Mouse (Mus musculus) telencephalon, adult 2 months (tissue): ENCODE results near the gene Gm17657.

ENCODE experiments used
- DNase-seq: peaks from one replicate; pipeline ENCODE4 v3.0.0-alpha.2; 2011; ENCODE audit warnings: low read depth, low spot score

Gm17657 gene

DNA sequence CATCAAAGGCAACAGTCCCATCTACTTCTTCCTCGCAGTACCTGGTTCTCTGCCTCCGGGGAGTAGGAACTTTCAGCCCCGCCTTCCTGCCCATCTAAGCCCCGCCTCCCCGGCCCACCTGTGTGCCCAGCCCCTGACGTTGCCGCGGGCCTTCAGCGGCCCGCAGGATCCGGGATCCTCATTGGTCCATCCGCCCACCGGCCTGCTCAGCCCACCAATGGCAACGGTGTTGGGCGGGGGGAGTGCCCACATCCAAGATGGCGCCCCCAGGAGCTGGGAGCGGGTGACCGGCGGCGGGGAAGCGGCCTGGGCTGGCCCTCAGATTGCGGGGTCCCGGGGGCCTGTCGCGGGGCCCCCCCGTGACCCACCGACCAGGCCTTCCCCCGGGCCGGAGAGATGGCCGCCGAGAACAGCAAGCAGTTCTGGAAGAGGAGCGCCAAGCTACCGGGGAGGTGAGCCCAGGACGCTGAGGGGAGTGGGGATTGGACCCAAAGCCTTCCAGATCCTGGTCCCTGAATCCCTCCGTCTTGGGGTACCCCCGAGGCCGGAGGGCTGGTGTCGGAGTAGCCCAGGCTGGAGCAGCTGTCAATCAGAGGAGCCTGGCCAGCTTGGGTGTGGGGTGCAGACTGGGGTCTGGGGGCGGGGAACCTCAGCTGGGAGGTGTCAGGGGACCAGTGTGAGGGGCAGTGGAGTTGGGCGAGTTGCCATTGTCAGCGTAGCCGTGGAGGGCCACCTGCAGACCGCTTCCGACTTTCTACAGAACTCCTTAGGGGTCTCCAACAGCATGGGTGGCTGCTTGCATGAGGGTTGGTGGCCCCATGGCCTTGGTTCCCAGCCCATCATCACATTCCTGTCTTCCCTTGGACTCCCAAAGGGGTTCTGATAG lies at the start of gene Gm17657, which contains the start of gene Tbc1d22b:
Gene Gm17657, minus strand, starts transcription at position 96 of the 886 bp plus-strand sequence.
Gene Tbc1d22b, plus strand, starts transcription at position 243 of the 886 bp plus-strand sequence.
- peak; percentile 90 for DNase-seq

DNA sequence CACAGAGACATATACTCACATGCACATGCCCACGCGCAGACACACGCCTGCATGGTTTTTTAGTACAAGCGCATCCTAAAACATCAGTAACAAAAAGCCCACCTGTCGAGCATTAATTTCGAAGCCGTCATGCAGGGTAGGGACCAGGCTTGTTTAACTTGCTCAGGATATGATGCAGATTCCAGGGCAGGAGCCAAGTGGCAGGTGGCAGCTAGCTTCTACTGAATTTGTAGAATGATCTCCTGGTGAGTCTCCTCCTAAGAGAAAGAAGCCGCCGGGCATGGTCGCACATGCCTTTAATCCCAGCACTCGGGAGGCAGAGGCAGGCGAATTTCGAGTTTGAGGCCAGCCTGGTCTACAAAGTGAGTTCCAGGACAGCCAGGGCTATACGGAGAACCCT lies 49.6 kb upstream of the Gm17657 start:
- DNase-seq: no peak

DNA sequence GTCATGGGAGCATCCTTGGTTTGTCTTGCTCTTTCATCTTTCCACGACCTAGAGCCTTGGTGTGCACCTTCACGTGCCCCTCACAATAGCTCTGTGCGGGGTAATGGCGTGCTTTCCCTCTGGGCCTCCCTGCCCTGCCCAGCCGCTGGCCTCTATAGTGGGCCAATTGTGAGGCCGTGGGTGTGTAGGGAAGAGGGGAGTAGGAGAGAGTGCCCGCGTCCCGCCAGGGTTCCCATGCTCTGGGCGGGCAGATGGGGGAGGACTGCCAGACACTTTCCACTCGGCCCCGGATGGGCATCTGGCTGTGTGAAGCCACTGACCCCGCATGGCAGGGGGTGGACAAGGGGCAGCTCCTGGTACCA lies 47.3 kb upstream of the Gm17657 start:
- no peak for DNase-seq

DNA sequence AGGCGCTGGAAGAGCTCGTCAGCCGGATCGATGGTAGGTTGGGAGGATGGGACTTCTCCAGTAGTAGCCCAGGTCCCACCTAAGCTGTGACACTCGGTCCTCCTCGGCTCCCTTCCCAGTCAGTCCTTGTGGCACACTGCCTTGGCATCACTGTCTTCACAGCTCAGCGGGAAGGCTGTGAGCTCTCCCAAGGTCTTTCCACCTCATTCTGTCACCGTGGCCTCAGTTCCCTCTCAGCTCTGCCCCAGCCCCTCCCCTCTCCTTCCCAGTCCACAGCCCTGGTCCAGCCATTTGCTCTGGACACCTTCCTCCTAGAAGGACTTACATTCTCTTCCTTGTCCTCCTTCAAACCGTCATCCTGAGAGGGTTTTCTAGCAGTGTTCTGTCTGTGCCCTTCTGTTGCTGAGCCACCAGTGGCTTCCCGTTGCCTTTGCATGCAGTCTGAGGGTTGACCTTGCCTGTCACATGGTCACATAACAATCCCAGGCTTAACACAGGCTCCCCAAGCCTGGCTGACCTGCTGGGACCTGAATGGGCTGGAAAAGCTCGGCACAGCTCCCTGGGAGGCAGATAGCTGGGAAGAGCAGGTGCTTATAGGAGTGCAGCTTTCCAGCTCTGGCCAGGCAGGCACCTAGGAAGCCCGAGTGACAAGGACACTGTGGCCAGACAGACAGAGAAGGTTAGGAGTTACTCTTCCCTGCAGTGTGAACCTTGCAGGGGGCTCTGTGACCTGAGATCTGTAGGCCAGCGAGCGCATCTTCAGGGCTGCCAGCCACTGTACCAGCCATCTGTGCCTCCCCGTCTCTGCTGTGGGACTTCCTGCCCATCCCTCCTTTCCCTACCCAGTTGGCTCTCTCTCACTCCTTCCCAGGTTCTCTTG lies 46.7 kb upstream of the Gm17657 start:
- no peak for DNase-seq

DNA sequence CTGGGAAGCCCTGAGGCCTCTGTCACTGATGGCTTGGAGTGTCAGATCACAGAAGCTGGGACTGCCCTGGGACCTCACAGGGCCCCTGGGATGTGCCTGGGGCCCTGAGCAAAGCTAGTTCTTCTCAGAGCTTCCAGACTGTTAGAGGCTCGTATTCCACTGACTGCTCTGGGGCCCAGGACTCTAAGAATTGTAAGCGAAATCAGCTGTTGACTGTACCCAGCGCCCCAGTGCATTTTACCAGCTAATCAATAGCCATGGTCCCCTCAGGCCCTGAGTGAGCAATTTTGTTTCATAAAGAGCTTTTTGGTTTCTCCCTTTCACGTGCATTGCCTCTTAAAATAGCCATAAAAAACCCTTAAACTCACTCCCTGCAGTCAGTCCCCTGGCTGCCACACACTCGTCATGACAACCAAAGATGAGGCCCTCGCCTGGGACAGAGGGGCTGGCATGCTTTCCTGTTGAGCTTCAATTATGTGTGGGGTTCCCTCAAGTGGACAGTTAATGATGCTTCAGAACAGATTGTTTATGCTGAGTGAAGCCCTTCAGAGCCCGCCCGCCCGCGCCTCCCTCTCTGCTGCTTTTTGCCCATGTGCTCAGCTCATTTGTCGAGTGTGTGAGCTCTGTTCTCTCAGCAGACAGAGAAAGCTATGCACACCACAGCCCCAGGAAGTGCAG lies 39.9 kb upstream of the Gm17657 start:
- DNase-seq: no peak

DNA sequence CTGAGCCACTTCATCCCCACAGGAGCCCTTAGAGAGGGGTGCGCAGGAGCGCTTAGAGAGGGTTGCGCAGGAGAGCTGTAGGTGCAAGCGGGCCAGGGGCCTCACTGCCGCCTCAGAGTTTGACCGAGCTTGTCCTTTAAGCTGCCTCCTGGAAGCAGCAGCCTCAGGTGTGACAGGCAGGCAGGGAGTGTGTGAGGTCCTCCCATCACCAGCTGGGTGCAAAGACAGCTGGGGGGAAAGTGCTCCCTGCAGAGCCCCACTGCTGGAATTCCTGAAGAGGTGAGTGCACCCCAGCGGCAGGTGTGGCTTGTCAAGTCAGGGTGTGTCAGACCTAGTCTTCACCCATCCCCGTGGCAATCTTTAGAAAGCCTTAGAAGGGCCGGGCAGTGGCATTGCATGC lies 37.5 kb upstream of the Gm17657 start:
- DNase-seq: no peak

DNA sequence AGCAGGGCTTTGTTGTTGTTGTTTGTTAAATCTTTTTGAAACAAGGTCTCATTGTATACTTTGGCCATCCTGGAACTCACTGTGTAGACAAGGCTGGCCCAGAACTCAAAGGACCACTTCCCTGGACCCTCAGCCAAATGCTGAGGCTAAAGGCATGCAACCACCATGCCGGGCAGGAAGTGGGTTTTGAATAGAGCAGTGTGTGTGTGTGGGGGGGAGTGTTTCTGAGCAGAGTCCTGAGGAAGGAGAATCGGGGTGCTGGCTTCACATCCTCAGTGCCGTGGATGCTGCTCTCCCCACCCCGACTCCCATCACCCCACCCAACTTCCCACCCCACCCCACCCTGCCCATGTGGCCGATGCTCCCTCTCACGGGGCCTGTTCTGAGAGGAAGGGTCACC lies 36.0 kb upstream of the Gm17657 start:
- no peak for DNase-seq

DNA sequence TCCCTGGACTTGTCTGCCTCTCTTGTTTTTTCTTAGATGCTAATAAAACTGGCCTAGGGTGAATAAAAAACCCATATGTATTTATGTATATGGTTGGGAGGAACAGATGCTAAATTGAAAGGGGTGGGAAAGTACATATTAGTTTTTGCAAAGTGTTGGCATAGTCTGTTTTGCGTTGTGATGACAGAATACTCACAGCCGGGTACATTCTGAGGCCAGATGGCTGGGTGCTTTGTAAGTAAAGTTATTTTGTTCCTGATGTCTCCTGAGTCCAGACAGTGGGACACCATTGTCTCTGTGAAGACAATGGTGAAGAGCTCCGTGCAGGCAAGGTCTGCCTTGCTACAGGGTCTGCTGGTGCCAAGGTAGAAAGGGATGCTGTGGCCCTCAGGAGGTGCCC lies 35.3 kb upstream of the Gm17657 start:
- peak; percentile 33 for DNase-seq

DNA sequence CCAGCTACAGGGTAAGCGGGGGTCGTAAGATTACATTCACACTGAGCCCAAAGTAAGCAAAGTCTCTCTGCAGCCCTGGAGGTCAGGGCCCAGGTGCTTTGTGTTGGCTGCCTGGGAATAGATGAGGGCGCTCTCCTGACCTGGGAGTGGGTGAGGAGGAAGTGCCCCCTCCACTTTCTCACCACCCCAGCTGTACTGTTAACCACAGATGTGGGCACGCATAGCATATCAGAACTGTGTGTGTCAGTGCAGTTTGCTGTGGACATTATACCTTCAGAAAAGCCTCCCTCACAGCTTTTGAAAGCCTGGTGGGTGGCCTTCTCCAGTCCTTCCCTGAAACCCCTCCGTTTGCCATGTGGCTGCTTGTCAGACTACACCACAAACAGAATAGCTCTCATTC lies 34.9 kb upstream of the Gm17657 start:
- DNase-seq: no peak

DNA sequence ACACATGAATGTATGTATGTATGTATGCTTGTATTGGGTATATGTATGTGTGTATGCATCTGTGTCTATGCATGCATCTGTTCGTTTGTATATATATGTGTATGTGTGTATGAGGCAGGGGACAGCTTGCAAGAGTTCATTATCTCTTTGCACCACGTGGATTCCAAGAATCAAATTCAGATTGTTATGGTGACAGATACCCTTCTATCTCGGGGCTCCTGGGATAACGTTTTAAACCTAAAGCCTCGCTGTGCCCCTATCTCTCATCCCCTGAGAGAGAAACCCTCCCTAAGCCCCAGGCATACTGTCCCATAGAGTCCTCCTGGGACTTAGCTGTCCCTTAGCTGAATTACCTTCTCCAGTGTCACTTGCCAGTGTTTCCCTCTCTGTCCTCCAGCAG lies 34.1 kb upstream of the Gm17657 start:
- DNase-seq: no peak

DNA sequence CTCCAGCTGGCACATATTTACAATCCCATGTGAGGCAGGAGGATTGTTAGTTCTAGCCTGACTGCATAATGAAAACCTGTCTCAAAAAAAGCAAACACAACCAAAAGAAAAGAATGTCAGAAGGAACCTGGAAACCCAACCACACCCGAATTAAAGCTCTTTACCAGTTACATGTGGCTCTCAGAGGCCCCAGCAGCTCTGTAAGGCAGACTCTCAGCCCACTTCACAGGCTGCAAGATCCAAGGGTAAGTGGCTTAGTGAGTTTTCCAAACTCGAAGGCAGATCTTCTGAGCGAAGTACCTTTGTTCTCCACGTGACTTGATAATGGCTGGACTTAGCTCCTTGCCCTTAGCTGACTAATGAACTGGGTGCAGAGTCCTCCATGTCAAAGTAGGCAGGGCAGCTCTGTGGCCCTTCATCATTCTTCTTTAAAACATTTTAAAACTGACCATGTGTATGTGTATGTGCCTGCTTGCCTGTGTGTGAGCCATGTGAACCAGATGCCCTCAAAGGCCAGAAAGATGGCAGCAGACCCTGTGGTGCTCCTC lies 30.2 kb upstream of the Gm17657 start:
- no peak for DNase-seq

DNA sequence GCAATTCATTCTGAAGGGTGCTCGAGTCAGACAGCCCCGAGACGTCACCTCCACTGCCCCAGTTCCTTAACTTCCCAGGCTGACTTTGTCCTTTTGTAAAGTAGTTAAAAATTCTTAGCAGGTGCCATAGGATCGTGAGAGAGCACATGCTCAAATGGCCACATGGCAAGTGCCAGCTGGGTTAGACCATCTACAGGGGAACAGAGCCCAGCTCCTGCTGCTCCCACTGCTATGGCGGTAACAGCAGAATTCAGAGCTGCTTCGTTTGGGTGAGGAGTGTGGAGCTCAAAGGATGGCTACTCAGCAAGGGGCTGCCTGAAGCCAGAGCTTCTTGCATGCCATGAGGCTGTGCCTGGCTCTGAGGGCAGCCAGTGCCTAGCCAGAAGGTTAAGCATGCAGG lies 20.4 kb upstream of the Gm17657 start:
- no peak for DNase-seq

DNA sequence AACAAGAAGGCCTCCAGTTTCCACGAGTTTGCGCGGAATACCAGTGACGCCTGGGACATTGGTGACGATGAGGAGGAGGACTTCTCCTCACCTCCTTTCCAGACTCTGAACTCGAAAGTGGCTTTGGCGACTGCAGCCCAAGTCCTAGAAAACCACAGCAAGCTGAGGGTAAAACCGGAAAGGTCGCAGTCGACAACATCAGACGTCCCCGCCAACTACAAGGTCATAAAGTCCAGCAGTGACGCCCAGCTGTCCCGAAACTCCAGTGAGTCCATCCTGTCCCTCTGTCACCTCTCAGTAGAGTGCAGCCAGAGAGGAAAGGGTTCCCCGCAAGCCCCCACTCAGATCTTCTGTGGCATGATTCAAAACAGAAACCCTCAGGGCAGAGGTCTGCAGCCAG lies 19.0 kb upstream of the Gm17657 start:
- no peak for DNase-seq

DNA sequence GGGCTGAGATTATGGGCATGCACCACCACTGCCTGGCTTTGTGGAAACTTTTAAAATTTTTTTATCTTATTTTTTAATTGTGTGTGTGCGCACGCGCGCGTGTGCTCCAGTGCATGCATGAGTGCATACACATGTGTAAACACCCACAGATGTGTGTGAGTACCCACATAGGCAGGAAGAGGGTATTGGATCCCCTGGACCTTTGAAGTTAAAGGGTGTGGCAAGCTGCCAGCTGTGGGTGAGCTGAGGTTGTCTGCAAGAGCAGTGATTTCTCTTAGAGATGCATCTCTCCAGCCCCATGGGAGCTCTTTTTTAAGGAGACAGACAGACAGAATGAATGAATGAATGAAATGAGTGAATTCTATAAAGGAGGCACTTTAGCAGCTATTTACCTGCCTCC lies 16.1 kb upstream of the Gm17657 start:
- no peak for DNase-seq

DNA sequence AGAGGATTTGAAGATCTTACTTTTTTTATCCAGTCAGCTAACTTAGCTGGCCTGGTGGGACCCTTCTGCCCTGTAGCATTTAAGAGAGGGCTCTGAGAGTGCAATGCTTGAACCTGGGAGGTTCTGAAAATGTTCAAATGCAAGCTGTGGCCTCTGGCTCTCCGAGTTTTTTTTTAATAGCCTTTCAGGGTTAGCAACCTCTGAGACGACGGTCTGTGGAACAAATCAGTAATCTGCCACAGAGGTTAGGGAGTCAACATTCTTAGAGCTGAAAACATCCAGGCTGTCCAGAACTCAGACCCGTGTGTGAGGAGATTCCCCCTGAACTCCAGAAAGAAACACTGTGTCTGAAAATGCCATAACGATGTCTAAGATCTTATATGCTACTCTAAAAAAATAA lies 9.0 kb upstream of the Gm17657 start:
- DNase-seq: no peak

DNA sequence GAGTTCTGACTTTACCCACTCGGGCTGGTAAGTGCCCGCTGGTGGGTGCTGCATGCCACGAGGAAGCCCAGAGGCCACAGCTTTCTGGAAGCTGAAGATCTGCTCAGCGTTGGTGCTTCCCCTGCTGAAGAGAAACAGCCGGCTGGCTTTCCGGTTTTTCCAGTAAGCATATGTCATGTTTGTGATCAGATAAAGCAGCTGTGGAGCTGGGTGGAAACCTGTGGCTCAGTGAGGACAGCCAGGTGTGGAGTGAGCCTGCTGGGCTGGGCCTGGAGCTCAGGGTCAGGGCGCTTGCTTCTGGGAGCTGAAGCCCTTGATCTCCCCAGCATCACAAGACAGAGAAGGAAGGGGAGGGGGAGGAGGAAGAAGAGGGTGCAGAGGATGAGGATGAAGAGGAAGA lies 7.5 kb upstream of the Gm17657 start:
- DNase-seq: no peak

DNA sequence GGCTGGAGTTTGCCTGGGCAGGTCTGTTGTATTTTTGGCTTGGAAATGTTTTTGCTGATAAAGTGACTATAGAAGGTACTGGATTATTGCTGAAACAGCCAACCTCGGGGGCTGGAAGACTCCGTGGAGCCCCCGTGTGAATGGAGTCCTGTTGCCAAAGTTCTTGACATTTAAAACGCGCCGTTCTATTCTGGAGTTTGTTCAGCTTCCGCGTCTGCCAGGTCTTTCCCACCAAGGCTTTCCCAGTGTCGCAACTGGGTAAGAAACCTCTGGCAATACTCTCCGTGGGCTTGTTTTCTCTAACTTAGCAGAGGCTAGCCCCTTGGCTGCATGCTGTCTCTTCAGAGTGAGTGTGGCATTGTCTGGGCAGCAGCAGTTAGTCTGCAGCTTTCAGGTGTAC lies 7.0 kb upstream of the Gm17657 start:
- DNase-seq: no peak

DNA sequence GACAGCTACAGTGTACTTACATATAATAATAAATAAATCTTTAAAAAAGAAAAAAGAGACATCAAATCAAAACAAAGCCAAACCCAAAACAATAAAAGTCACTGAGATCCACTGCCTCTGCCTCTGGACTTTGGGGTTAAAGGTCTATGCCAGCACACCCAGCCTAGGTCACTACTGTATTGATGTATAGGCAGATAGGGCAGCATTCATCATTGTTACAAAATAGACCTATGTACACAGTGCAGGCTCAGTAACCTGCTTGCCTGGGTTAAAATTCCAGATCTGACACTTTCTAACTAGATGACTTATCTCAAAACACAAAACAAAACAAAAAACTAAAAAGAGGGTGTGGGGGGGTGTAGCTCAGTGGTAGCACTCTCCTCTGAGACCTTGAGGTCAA lies 4.7 kb upstream of the Gm17657 start:
- no peak for DNase-seq

DNA sequence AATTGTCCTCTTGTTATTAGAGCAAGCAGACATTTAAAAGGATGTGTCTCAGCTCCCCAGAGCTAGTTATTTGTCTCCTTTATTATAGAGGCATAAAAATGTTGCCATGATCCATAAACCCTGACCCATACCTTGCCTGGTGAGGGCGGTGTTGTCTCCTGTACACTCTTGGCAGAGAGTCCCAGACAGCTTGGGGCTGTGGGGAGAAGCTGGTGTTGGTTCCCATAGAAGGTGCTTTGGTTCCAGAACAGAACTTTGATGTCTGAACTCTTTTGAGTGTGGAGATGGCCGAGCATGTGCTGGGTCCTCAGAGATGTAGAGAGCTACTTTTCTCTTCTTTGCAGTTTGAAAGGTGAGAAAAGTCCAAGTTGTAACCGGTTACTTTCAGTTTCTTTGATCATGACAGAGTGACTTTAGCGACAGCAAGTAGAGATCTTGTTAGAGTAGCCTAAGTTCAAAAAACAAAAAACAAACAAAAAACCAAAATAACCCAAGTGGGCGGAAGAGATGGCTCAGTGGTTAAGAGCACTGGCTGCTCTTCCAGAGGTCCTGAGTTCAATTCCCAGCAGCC lies 2.8 kb upstream of the Gm17657 start, which contains the start of gene Tmem217:
Gene Tmem217, minus strand, starts transcription at position 224 of the 571 bp plus-strand sequence.
- DNase-seq: no peak

DNA sequence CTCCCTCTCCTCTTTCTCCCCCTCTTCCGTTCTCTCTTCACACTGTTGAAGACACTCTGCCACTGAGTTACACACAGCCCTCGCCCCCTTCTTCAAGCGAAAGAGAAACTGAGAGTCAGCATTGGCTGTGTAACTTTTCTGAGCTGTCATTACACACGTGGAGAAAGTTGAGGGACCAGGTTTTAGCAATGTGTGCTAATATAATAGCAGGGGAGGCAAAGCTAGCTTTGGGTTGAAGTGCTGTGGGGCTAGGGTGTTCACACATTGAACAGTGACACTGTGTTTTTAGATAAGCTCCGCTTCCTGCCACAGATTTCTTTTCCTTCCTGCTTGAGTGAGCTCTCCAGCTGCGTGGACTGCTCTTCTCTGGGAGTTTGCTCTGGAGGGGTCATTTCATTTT lies 1.6 kb upstream of the Gm17657 start:
- DNase-seq: no peak

DNA sequence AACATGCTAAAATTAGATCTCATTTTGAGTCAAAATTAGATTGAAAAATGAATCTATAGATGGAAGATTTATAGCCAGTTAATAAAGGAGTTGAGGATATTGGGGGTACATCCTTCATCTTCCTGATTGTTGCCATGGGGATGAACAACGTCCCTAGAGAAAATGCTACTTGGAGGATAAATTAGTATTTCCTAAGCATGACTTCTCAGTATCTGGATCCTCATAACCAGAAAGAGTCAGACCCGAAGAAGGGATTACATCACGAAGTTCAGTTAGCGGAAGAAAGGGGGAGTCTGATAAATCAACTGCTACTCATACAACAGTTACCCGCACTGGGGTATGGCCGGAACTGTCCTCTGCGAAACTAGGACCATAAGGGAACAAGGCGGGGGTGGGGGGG lies 444 bp downstream of the Gm17657 start:
- no peak for DNase-seq
